Mouse (Mus musculus): ENCODE data around the gene Lgals8.
A peak's percentile ranks its signal among the peaks of the same experiment; 100 is the strongest.
"Not testable (repeated sequence)": the region's sequence is repeated elsewhere in the genome, so short reads cannot be mapped to it uniquely, and the experiment has no call there.

Lgals8 gene

GRCm38 (mm10) chr13:12464844-12465243 lies at the start of gene Lgals8:
Lgals8 (minus strand) TSS chr13:12464944.
- no peak for DNase-seq (ENCODE audit: low spot score)

DNA sequence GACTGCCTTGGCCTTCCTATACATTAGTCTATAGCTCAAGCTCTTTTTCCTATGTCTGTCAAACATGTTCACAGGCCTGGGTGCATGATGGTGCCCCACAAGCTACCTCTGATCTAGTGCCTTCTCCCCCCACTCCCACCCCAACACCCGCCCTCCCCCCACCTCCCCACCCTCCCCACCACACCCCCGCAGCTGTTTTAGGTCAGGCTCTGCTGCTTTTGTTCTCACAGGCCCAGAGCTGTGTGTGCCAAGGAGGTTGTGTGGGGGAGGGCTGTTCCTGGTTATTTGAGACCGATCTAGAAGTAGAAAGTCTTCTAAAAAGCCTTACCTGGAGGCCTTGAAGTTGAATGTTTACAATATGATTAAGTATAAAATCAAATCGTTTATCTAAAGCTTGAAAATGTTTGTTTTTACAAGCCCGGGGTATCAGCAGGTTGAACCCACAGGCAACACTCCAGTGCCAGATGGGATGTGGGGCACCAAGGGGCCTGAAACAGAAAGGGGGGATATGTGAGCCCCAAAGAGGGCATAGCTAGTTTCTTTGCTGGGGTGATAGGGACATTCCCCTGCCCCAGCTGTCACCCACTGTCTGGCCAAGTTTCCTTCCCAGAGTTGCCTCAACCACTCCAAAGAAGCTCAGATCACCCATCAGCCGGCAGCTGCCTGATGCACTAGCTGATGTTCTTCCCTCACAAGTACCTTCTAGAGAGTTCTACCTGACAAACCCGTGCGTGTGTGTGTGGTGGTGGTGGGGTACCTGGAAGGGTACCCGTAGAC lies 46.6 kb upstream of the Lgals8 start:
- DNase-seq (ENCODE audit: low spot score), result no peak

- DNase-seq (ENCODE audit: low spot score), result no peak
These were observed 45.3 kb upstream of the Lgals8 start for GRCm38 (mm10) chr13:12510032-12510431.

GRCm38 (mm10) chr13:12507426-12507825 lies 42.7 kb upstream of the Lgals8 start:
- DNase-seq (ENCODE audit: low spot score), result no peak

DNA sequence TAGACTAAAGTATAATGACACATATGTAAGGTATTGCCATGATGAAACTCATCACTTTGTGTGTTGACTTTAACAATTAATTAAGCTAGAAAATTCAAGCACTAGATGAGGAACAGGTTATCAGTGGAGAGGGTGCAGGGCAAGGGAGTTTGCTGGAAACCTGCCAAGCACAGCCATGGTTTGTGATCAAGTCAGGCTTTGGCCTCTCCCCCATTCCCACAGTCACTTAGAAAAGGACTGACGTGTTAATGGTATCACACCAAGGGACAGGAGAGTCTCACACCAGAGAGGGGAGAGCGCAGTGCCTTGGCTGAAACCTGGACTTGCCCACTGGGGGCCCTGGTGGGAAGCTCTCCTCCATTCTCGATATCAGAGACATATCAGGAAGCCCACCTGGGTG lies 40.6 kb upstream of the Lgals8 start:
- DNase-seq (ENCODE audit: low spot score), result no peak

DNA sequence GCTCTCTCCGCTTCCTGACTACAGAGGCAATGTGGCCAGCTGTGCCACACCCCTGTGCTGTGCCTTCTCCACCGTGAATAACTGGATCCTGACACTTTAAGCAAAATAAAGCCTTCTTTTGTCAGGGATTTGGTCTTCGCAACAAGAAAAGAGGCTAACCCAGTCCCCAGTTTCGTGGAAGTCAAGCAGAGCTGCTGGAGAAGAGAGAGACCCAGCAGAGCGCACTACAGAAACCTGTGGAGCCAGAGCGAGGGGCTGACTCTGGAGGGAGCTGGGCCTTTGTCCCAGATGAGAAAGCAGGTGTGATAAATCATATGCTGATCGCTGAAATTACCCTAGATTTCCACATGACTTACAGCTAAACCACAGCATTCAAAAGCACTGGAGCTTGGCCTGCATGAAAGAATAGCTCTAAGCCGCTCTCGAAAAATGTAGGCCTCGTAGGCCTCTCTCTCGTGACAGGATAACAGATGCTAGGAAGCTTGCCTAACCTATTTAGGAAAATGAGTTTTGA lies 38.6 kb upstream of the Lgals8 start:
- no peak for DNase-seq (ENCODE audit: low spot score)

- no peak for DNase-seq (ENCODE audit: low spot score)
These were observed 38.0 kb upstream of the Lgals8 start for GRCm38 (mm10) chr13:12502665-12503237.

- DNase-seq (ENCODE audit: low spot score), result no peak
These were observed 34.4 kb upstream of the Lgals8 start for GRCm38 (mm10) chr13:12499107-12499506.

DNA sequence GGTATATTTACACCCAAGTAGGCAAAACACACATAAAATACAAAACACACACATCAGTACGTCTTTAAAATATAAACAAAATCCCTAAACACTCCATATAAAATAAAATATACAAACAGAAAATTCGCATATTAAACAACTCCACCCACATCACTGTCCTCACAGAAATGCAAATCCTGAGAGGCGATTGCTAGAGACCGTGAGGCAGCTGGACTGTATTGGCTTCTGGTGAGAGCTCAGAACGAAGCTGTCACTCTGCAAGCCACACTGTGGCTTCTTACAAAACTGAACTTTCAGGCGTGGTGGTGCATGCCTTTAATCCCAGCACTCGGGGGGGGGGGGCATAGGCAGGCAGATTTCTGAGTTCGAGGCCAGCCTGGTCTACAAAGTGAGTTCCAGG lies 33.1 kb upstream of the Lgals8 start:
- DNase-seq (ENCODE audit: low spot score), result no peak

DNA sequence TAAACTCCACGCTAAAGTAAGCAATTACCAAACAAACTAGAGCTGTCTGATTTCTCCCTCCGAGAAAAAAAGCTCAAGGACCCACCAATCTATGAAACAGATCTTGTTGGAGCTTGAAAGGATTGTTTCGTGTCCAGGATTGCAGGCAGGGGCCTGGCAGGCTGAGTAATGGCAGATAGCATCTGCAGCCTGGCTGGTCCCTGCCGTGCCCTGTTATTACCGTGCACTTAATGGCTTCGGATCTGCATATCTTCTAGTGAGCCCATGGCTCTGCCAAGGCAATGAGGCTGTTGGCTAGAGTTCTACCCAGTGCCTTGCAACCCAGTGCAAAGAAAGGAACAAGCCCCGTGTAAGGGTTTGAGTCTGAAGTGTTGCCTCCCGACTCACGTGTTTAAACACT lies 30.0 kb upstream of the Lgals8 start:
- DNase-seq (ENCODE audit: low spot score), result no peak

DNA sequence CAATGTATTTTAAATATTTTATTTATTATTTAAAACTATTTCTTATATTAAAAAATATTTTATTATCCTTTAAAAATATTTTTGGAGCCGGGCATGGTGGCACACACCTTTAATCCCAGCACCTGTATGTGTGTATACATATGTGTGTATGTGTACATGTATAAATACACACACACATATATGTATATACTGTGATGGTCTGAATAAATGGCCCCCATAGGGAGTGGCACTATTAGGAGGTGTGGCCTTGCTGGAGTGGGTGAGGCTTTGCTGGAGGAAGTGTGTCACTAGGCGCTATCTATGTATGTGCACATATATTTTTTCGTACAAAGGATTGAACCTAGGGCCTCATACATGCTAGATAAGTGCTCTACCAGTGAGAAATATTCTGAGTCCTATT lies 27.8 kb upstream of the Lgals8 start:
- DNase-seq (ENCODE audit: low spot score), result no peak

GRCm38 (mm10) chr13:12485640-12486039 lies 20.9 kb upstream of the Lgals8 start:
- no peak for DNase-seq (ENCODE audit: low spot score)

DNA sequence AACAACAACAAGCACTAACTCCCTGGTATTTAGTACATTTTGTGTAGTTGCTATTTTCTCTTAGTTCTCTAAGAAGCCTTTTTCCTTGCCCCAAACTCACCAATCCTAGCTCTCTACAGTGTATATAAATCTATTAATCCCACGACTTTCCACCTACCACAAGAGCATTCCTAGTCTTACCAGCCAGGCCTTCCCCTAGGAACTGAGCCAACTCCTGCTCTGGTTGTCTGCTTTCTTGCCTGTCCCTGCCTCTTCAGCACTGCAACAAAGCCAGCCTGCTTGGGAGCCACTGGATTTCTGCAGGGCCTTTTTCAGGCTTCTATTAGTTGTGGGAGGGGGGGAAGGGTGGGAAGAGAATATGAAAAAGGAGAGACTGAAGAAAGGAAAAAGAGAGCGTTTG lies 20.5 kb upstream of the Lgals8 start:
- DNase-seq (ENCODE audit: low spot score), result peak; percentile 78

GRCm38 (mm10) chr13:12479802-12480201 lies 15.1 kb upstream of the Lgals8 start:
- DNase-seq (ENCODE audit: low spot score), result no peak

- DNase-seq (ENCODE audit: low spot score), result no peak
These were observed 13.6 kb upstream of the Lgals8 start for GRCm38 (mm10) chr13:12478301-12478700.

- DNase-seq (ENCODE audit: low spot score), result no peak
These were observed 12.1 kb upstream of the Lgals8 start for GRCm38 (mm10) chr13:12476886-12477285.

GRCm38 (mm10) chr13:12475239-12475638 lies 10.5 kb upstream of the Lgals8 start:
- no peak for DNase-seq (ENCODE audit: low spot score)

DNA sequence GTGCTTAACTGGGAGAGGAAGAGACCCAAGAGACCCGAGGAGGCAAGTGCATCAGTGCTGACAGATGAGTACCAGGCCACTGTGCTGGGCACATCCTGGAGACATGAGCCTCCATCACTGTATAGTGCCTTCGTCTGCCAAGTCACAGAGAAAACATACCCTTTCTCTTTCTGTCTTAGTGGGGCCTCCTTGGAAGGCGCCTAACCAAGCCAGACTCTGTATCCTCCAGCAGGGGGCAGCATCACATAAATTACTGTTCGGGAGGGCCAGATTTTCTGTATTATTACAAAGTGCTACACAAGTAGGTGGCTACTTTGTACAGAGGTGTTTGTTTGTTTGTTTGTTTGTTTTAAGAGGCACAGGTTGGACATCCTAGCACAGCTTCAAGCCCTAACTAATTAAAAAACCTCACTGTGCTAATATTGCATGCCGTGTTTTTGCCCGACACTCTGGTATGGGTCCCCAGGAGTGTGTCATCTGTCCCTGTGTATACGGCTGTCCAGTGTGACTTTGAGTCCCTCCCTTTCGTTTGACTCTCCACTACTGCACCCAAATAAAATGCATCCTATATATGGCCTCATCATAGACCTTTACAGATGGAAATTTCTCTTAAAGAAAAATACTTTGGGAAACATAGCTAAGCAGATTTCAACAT lies 9.1 kb upstream of the Lgals8 start:
- DNase-seq (ENCODE audit: low spot score), result peak; percentile 83

GRCm38 (mm10) chr13:12468488-12468887 lies 3.7 kb upstream of the Lgals8 start:
- peak; percentile 48 for DNase-seq (ENCODE audit: low spot score)

DNA sequence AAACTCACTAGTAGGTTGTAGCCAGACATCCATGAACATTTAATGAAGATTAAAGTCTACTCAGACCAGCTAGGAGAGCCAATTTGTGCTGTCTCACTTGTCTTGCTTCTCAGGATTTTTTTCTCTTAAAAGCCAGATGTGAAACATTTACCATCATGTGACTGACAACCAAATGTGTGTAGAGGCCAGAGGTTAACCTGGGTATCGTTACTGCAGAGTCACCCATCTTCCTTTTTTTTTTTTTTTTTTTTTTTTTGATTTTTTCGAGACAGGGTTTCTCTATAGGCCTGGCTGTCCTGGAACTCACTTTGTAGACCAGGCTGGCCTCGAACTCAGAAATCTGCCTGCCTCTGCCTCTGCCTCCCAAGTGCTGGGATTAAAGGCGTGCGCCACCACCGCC lies 585 bp downstream of the Lgals8 start:
- not testable (repeated sequence) for DNase-seq (ENCODE audit: low spot score)

- DNase-seq (ENCODE audit: low spot score), result no peak
These were observed 2.1 kb downstream of the Lgals8 start for GRCm38 (mm10) chr13:12462623-12463022.

GRCm38 (mm10) chr13:12461730-12462119 lies 3.0 kb downstream of the Lgals8 start:
- peak; percentile 61 for DNase-seq (ENCODE audit: low spot score)

Data from adipocyte (in vitro differentiated cells).